Mouse (Mus musculus): ENCODE data around the gene Creld2.
"Not testable (repeated sequence)": the region's sequence is repeated elsewhere in the genome, so short reads cannot be mapped to it uniquely, and the experiment has no call there.

The Creld2 gene

GRCm38 (mm10) chr15:88819026-88819905 is at the start of gene Creld2, which contains the start of gene Alg12:
TSS of gene Creld2 (plus strand) at chr15:88819646.
TSS of gene Alg12 (minus strand) at chr15:88819318.
- DNase-seq (ENCODE audit: low spot score) = peak; percentile 97

- DNase-seq (ENCODE audit: low spot score) = not testable (repeated sequence)
Observed at GRCm38 (mm10) chr15:88774630-88775029, 44.8 kb upstream of the Creld2 start.

- no peak for DNase-seq (ENCODE audit: low spot score)
Observed at GRCm38 (mm10) chr15:88792140-88792850, 27.2 kb upstream of the Creld2 start.

GRCm38 (mm10) chr15:88794729-88795128 is 24.7 kb upstream of the Creld2 start:
- not testable (repeated sequence) for DNase-seq (ENCODE audit: low spot score)

GRCm38 (mm10) chr15:88799950-88800371 is 19.5 kb upstream of the Creld2 start:
- DNase-seq (ENCODE audit: low spot score) = no peak

GRCm38 (mm10) chr15:88800921-88801354 is 18.5 kb upstream of the Creld2 start:
- DNase-seq (ENCODE audit: low spot score) = no peak

GRCm38 (mm10) chr15:88801903-88802302 is 17.5 kb upstream of the Creld2 start:
- DNase-seq (ENCODE audit: low spot score) = no peak

- DNase-seq (ENCODE audit: low spot score) = no peak
Observed at GRCm38 (mm10) chr15:88802348-88802747, 17.1 kb upstream of the Creld2 start.

GRCm38 (mm10) chr15:88808121-88808520 is 11.3 kb upstream of the Creld2 start:
- no peak for DNase-seq (ENCODE audit: low spot score)

GRCm38 (mm10) chr15:88810369-88810768 is 9.1 kb upstream of the Creld2 start:
- no peak for DNase-seq (ENCODE audit: low spot score)

- DNase-seq (ENCODE audit: low spot score) = no peak
Observed at GRCm38 (mm10) chr15:88813262-88813661, 6.2 kb upstream of the Creld2 start.

- DNase-seq (ENCODE audit: low spot score) = not testable (repeated sequence)
Observed at GRCm38 (mm10) chr15:88813873-88814272, 5.6 kb upstream of the Creld2 start.

GRCm38 (mm10) chr15:88814411-88815047 is 4.9 kb upstream of the Creld2 start:
- DNase-seq (ENCODE audit: low spot score) = no peak

GRCm38 (mm10) chr15:88815196-88815700 is 4.2 kb upstream of the Creld2 start:
- no peak for DNase-seq (ENCODE audit: low spot score)

- DNase-seq (ENCODE audit: low spot score) = no peak
Observed at GRCm38 (mm10) chr15:88819906-88820303, 459 bp downstream of the Creld2 start.

GRCm38 (mm10) chr15:88821403-88821802 is 2.0 kb downstream of the Creld2 start:
- no peak for DNase-seq (ENCODE audit: low spot score)

GRCm38 (mm10) chr15:88822513-88822912 is 3.1 kb downstream of the Creld2 start:
- no peak for DNase-seq (ENCODE audit: low spot score)

GRCm38 (mm10) chr15:88823376-88823775 is 3.9 kb downstream of the Creld2 start:
- DNase-seq (ENCODE audit: low spot score) = no peak

- DNase-seq (ENCODE audit: low spot score) = no peak
Observed at GRCm38 (mm10) chr15:88827466-88827865, 8.0 kb downstream of the Creld2 start.

GRCm38 (mm10) chr15:88827991-88828799 is 8.7 kb downstream of the Creld2 start:
- no peak for DNase-seq (ENCODE audit: low spot score)

All from ovary, postnatal 10 days (tissue).